Mouse (Mus musculus) midbrain, postnatal 0 days (tissue): ENCODE measurements around the gene Zswim9. TPM values are rescaled to one million over a fixed set of nuclear protein-coding genes. Genes with fewer than 3 reads are reported as not detected.

ENCODE experiments used
- ATAC-seq: fragments of 200-750 bp; cut with Nextera tagmentation; 2 replicates; pipeline ENCODE4 v1.8.0; 2017; ENCODE audit warnings: moderate number of reproducible peaks, mild to moderate bottlenecking, moderate TSS enrichment, moderate library complexity; ENCODE audit not compliant: low FRiP score
- DNase-seq: peaks from one replicate; pipeline ENCODE4 v3.0.0-alpha.2; 2015; ENCODE audit warnings: low spot score
- H3K27ac ChIP-seq: fragments of 300-500 bp; sonication (generic); 2 replicates; pipeline ENCODE4 v1.5.1; 2014; ENCODE audit warnings: low read depth, mild to moderate bottlenecking, low read length, mixed read lengths
- H3K27me3 ChIP-seq: fragments of 300-500 bp; sonication (generic); 2 replicates; pipeline ENCODE4 v1.6.1; 2014; ENCODE audit warnings: low read length, control low read depth, mixed read lengths; ENCODE audit not compliant: insufficient read depth
- H3K36me3 ChIP-seq: fragments of 300-500 bp; sonication (generic); 2 replicates; pipeline ENCODE4 v1.6.1; 2014; ENCODE audit warnings: low read length, control low read depth, mixed read lengths; ENCODE audit not compliant: insufficient read depth
- H3K4me1 ChIP-seq: fragments of 300-500 bp; sonication (generic); 2 replicates; pipeline ENCODE4 v1.6.1; 2014; ENCODE audit warnings: mild to moderate bottlenecking, control low read depth, antibody characterized with exemption, low read length, mixed read lengths; ENCODE audit not compliant: insufficient read depth
- H3K4me2 ChIP-seq: fragments of 300-500 bp; sonication (generic); 2 replicates; pipeline ENCODE4 v1.6.1; 2014; ENCODE audit warnings: low read depth, mild to moderate bottlenecking, low read length, mixed read lengths; ENCODE audit not compliant: poor library complexity, severe bottlenecking
- H3K4me3 ChIP-seq: fragments of 300-500 bp; sonication (generic); 2 replicates; pipeline ENCODE4 v1.5.1; 2014; ENCODE audit warnings: low read depth, mild to moderate bottlenecking, low read length, moderate library complexity
- H3K9ac ChIP-seq: fragments of 300-500 bp; sonication (generic); replicated peaks from 2 replicates; pipeline ENCODE4 v1.6.1; 2014; ENCODE audit warnings: mild to moderate bottlenecking, low read length, moderate library complexity, mixed read lengths; ENCODE audit not compliant: poor library complexity, severe bottlenecking
- H3K9me3 ChIP-seq: fragments of 300-500 bp; sonication (generic); 2 replicates; pipeline ENCODE4 v1.6.1; 2016; ENCODE audit warnings: low read length, control low read depth
- CTCF ChIP-seq: IDR thresholded peaks from 2 replicates; pipeline ENCODE4 v1.5.1; 2016; ENCODE audit warnings: antibody characterized with exemption, mild to moderate bottlenecking
- WGBS: fragments of 180-500 bp; shearing (Covaris S2); extraction: QIAGEN DNeasy Blood & Tissue Kit; methylation state at CpG from one replicate; pipeline ENCODE4 v1.1.7; 2014; 5-methylcytosine and 5-hydroxymethylcytosine counted together
- polyA plus RNA-seq: library from polyadenylated mRNA; unstranded; fragments of >200 nt; fragmentation: Nextera tagmentation; extraction: Ambion mirVana; gene quantifications from 2 replicates; pipeline ENCODE4 v1.2.1, GENCODE M21; 2015
- total RNA-seq: library from RNA; depleted of rRNA; stranded (reverse); fragments of >200 nt; gene quantifications from 2 replicates; pipeline ENCODE4 v1.2.3, GENCODE M21; 2014

Gene Zswim9
- total and polyA plus RNA-seq, 2 experiments from 2014 or later, result 8.1 to 10.9 TPM

- H3K36me3 ChIP-seq, result peaks cover 13% of the 10 kb centered on the region; the same call in 1 of the 2 replicates
- WGBS, result 34% methylated on average over 2 of the region's 2 CpGs
- DNase-seq (no peak), ATAC-seq (peak; percentile 3; the same call in 1 of the 2 replicates)
- peak overlapping the region; percentile 66 for H3K4me2 ChIP-seq
- H3K9ac ChIP-seq, result peak overlapping the region; percentile 81
- H3K4me3 ChIP-seq, result peak overlapping the region; percentile 62
- no peaks in the 10 kb centered on the region for H3K27me3 ChIP-seq
- H3K27ac ChIP-seq, result peak overlapping the region; percentile 85
- peaks cover 7% of the 10 kb centered on the region for H3K4me1 ChIP-seq
- no peaks in the 10 kb centered on the region for H3K9me3 ChIP-seq
- TF ChIP-seq CTCF, result no peak
Observed at GRCm38 (mm10) chr7:13277833-13278232, 688 bp downstream of the Zswim9 start.

GRCm38 (mm10) chr7:13277081-13277480 is 1.4 kb downstream of the Zswim9 start, which contains the start of gene Lig1:
TSS of gene Lig1 (plus strand) at chr7:13277283.
- Histone ChIP-seq H3K9ac (peak within 1 kb of the TSS; percentile 81), H3K9me3 (no peaks in the 10 kb centered on the region), H3K4me2 (peak within 1 kb of the TSS; percentile 66), H3K4me1 (peaks cover 7% of the 10 kb centered on the region), H3K27ac (peak within 1 kb of the TSS; percentile 85), H3K36me3 (peaks cover 10% of the 10 kb centered on the region; the same call in 1 of the 2 replicates), H3K4me3 (peak within 1 kb of the TSS; percentile 62), H3K27me3 (no peaks in the 10 kb centered on the region)
- DNase-seq (no peak), ATAC-seq (no peak)
- WGBS, result 97% methylated on average over 16 of the region's 16 CpGs
- TF ChIP-seq CTCF, result no peak

GRCm38 (mm10) chr7:13271704-13272103 is 6.8 kb downstream of the Zswim9 start:
- no peaks in the 10 kb centered on the region for H3K27me3 ChIP-seq
- H3K4me2 ChIP-seq, result no peak overlapping the region
- TF ChIP-seq CTCF, result no peak
- H3K9me3 ChIP-seq, result no peaks in the 10 kb centered on the region
- H3K27ac ChIP-seq, result no peak overlapping the region
- H3K4me3 ChIP-seq, result no peak overlapping the region
- H3K4me1 ChIP-seq, result no peaks in the 10 kb centered on the region
- no peak for ATAC-seq
- H3K36me3 ChIP-seq, result peaks cover 7% of the 10 kb centered on the region; the same call in 1 of the 2 replicates
- 91% methylated on average over 1 of the region's 1 CpGs for WGBS
- no peak overlapping the region for H3K9ac ChIP-seq
- no peak for DNase-seq

DNA sequence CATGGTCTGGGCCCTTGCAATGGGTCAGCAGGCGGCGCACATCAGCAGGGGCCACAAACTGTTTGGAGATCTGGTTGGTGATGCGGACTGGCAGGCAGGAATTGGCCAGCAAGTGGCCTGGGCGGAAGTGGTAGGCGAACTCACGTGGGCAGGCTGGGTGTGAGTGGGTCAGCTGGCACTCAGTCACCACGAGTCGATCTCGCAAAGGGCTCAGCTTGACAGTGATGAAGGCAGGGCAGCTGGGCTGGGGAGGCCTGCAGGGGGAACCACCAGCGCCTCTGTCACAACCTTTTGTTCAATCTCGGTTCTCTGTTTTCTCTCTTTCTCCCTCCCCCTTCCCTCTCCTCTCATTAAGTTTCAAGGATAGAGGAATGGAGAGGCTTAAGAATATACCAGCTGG is 9.1 kb downstream of the Zswim9 start:
- H3K9me3 ChIP-seq, result no peaks in the 10 kb centered on the region
- H3K27me3 ChIP-seq, result no peaks in the 10 kb centered on the region
- no peak for DNase-seq
- H3K4me2 ChIP-seq, result no peak overlapping the region
- no peak for ATAC-seq
- 72% methylated on average over 11 of the region's 11 CpGs for WGBS
- H3K36me3 ChIP-seq, result 0 out of 2 replicates have a peak, but pooled peaks cover 4% of the 10 kb centered on the region
- no peak overlapping the region for H3K4me3 ChIP-seq
- no peak overlapping the region for H3K27ac ChIP-seq
- no peaks in the 10 kb centered on the region for H3K4me1 ChIP-seq
- no peak overlapping the region for H3K9ac ChIP-seq
- TF ChIP-seq CTCF, result no peak

- ATAC-seq (no peak), DNase-seq (no peak)
- WGBS, result 95% methylated on average over 4 of the region's 4 CpGs
- no peaks in the 10 kb centered on the region for H3K9me3 ChIP-seq
- no peak overlapping the region for H3K9ac ChIP-seq
- H3K4me2 ChIP-seq, result no peak overlapping the region
- no peak overlapping the region for H3K4me3 ChIP-seq
- TF ChIP-seq CTCF, result no peak
- H3K27ac ChIP-seq, result no peak overlapping the region
- H3K4me1 ChIP-seq, result no peaks in the 10 kb centered on the region
- H3K36me3 ChIP-seq, result 0 out of 2 replicates have a peak, but pooled peaks cover 4% of the 10 kb centered on the region
- H3K27me3 ChIP-seq, result no peaks in the 10 kb centered on the region
Observed at GRCm38 (mm10) chr7:13268749-13269260, 9.7 kb downstream of the Zswim9 start.

DNA sequence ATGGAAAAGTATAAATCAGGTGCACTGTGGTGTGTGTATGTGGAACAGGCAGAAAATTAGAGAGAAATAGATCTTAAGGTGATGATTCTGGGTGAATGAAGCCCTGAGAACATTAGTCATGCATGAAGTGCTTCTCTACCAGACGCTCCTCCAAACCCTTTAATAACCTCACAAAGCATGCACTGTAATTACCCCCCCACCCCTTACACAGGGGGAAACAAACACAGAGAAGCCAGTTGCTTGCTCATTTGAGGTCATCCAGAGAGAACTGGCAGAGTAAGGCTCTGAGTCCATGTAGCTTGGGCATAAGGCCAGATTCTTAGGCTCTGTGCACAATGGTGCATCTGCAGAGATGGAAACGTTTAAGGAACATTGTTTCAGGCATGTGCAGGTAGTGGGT is 14.1 kb downstream of the Zswim9 start:
- no peaks in the 10 kb centered on the region for H3K27me3 ChIP-seq
- ATAC-seq, result no peak
- H3K4me1 ChIP-seq, result no peaks in the 10 kb centered on the region
- no peak for TF ChIP-seq CTCF
- WGBS, result 56% methylated on average over 2 of the region's 2 CpGs
- peaks cover 14% of the 10 kb centered on the region for H3K36me3 ChIP-seq
- H3K9ac ChIP-seq, result no peak overlapping the region
- no peaks in the 10 kb centered on the region for H3K9me3 ChIP-seq
- H3K27ac ChIP-seq, result no peak overlapping the region
- no peak for DNase-seq
- no peak overlapping the region for H3K4me3 ChIP-seq
- no peak overlapping the region for H3K4me2 ChIP-seq
